Comparison of ENCODE assay signal across 17 mouse cellular contexts in genomic region chr1:161863742-161864141, GRCm38 (mm10).
"Had no signal": no experiment of that assay in that cellular context is flagged by ENCODE, and none has a peak within 500 bp of the region (broad histone marks: within the 10 kb centered on the region; RNA-seq: fewer than 3 reads in every experiment).

No protein-coding gene starts in this region.

- ATAC-seq: forebrain, postnatal 0 days; hindbrain, embryonic 16.5 days; inflammation-experienced regulatory T-cells, adult 6 months; intestine, embryonic 16.5 days had no signal

- DNase-seq: forebrain, postnatal 0 days; gastrocnemius, postnatal 14 days; gastrocnemius, postnatal 36 days; heart, adult 18-20 months; heart, postnatal 10 days; heart, postnatal 4 days; kidney, adult 11 months; kidney, adult 2 months; kidney, adult 9 months; kidney, postnatal 14 days; kidney, postnatal 36 days; layer of hippocampus, adult 9-11 months; layer of hippocampus, postnatal 36 days; left cerebral cortex, postnatal 4 days had no signal
